Mouse (Mus musculus) megakaryocyte, adult 5-6 weeks (primary cell): ENCODE measurements around the gene Smap2. TPM values are rescaled to one million over a fixed set of nuclear protein-coding genes. Genes with fewer than 3 reads are reported as not detected.

Experiments used
- ATAC-seq: 2 replicates; pipeline ENCODE4 v1.8.0; 2016; ENCODE audit warnings: mild to moderate bottlenecking, inconsistent platforms; ENCODE audit not compliant: poor library complexity, severe bottlenecking
- total RNA-seq, 2 experiments: library from RNA; stranded (forward) in 1 of 2; stranded (reverse) in 1 of 2; fragments of 153-499, 151-499 nt in 1 of 2; fragments of 221-1000, 200-1000 nt in 1 of 2; gene quantifications; 2 replicates each; pipeline versions ENCODE4 v1.2.3 to v1.2.4; 2015 to 2017

The Smap2 gene
- total RNA-seq, 2 experiments from 2014 or later = 37.2 to 95.9 TPM

DNA sequence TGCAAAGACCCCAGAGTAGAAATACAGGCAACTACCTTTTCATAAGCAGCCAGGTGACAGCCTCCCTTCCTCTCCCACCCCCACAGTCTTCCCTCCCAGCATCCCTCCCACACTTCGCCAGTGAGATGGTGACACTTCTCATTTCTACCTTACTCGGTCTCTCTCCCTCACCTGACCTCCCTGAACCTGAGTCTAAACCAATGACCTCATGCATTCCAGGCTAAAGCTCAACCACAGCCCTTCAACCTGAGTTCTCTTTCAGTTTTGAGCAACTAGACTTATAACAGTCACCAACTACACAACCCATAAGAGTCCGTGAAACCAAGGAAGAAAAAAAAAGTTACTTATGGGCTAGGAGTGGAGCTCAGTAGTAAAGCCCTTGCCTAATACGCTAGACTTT is 29.7 kb downstream of the Smap2 start:
- ATAC-seq = no peak

DNA sequence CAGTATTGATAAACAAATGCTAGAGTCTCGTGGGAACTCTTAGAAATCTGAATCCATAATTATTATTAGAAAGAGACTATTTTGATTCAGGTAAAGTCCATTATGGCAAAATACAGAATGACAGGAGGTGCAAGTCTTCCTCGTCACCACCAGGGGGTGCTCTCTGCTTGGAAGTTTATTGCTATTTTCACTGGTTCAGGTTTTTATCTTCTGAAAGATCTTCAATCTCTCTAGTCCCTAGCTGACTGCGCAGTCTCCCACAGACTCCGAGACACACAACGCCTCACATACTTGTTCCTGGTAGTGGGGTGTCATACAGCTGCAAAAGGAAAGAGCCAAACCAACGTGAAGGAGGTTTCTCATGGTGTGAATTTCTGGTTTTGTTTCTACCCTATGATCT is 30.6 kb downstream of the Smap2 start:
- peak; percentile 91 for ATAC-seq

DNA sequence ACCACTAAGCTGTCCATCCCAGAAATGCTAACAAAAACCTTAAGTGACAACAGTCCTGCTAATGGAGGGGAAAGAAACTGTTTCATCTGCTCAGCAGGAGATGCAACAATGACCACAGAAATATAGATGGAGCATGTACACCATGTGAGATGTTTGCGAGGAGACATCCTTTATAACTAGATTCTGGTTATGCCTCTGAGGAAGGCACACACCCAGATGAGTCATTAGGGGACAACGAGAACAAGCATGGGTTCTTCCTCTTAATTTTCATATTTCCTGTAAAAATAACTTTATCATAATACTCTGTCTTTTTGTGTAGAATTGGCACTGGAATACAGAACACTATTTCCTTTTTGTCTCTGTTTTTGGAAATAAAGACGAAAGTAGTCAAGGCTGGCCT is 38.8 kb downstream of the Smap2 start:
- ATAC-seq = peak; percentile 67

DNA sequence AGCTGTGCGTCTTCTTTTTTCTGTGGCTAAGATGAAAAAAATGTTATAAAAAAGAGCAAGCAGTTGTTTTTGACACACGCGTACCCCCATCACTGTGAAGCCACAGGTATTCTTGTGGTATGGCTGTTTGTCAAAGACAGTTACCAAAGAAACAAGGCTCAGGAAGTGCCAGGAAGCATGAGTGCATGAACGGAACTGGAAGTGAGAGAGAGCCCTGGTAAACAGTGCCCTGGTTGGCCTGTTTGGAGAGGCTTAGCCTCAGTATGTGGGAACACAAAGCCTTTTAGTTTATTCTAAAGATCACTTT is 41.7 kb downstream of the Smap2 start:
- peak; percentile 60 for ATAC-seq

DNA sequence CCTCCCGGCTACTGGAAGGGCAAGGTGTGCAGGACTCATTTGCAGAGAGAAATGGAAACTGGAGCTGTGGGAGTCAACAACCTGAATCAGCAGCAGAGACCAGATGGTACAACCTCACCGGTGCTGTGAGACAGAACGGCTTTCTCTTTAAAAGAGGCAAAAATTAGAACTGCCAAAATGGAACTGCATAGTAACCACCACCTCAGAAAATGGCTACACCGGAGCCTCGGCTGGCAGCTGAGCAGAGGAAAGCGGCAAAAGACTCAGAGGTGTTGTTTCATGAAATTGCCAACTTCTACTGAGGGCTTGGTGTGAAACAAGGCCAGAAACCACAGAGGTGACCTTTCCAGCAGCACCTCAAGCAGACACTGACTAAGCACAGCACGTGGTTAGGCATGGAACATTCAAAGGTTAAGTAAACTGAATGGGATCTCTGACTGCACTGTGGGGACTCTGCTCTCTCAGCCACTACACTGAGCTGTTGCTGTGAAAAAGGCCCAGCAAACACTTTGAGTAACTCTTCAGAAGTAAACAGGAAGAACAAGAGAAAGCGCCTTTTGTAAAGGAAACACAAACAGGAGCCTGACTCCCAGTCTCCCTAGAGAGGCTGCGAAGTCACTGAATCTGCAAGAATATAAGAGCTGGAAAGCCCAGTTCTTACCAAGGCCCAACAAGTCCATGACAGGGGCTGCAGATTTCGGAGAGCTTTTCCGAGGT is 42.2 kb downstream of the Smap2 start:
- peak; percentile 54 for ATAC-seq

DNA sequence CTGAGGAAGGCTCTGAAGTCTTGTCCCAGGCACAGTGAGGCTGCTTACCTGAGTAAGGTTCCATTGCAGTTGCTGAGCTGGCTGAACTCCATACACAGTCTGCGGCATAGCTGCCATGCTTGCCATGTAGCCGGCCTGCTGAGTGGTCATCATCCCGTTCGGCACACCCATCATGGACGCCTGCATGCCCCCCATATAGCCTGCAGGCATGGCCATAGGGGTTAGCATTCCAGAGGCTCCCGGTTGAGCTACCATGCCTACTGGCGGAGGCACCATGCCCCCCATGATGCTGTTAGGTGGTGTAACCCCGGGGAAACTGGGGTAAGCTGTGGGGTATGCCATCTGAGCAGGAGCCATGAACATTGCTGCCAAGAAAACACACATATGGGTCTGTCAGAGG is 45.2 kb downstream of the Smap2 start:
- ATAC-seq = no peak

DNA sequence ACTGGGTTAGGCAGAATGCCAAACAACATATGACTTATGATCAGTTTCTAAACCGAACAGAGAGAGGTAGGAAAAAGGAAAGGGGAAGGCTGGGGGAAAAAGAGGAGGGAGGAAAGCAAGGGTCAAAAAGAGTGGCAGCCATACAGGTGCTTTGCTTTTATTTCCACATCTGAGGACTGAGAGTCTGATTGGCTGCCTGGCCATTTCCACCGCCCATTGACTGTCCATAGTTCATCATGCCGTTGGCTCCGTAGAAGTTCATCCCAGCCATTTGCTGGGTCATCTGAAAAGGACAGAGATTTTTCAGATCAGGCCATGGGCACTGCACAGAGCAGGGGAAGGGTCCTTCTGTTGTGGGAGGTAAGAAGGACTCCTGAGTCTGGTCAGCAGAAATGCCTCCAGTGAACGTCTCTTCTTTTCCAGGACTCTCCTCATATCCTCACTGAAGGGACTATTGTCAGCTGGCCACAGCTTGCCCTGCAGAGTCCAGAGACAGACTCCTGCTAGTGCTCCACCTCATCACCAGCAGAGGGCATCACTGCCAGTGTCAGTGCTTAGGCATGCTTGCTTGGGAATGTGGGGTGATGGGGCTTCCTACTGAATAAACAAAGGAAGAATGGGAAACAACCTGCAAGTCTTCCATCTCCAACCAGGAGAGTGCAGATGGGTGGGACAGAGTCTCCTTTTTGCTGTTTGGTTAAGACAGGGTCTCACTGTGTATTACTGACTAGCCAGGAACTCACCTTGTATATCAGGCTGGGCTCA is 47.5 kb downstream of the Smap2 start:
- peak; percentile 48 for ATAC-seq

DNA sequence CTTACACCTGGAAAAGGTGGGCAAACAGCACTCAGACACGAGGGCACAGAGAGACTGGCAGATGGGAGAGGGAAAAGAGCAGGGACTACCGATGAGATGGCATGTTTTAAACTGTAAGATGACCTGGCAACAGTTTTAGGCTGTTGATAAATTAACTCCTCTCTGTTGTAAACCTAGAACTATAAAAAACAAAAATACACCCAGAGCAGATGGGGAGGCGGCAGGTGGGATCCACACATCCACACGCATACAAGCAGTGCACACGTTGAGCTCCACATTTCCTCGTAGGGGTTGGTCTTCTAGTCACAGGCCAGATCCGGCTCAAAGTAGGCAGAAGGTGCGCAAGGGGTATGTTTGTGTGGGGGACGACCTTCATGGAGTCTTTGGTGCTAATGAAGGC is 48.6 kb downstream of the Smap2 start:
- no peak for ATAC-seq

DNA sequence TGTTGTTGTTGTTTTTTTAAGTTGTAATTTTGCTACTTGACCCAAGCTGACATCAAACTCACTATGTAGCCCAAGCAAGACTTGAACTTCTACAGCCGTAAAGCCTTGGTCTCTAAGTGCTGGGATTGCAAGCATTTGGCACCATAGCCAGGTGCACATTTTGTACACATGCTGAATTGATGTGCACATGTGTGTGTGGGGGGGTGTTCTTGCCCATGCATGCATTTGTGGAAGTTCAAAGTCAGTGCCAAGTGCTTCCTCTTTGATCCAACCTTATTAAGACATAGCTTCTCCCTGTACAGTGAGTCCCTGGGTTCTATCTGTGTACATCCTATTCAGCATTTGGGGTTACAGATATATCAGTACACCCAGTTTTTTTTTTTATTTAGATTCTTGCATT is 61.5 kb downstream of the Smap2 start:
- peak; percentile 22; the same call in 1 of the 2 replicates for ATAC-seq

DNA sequence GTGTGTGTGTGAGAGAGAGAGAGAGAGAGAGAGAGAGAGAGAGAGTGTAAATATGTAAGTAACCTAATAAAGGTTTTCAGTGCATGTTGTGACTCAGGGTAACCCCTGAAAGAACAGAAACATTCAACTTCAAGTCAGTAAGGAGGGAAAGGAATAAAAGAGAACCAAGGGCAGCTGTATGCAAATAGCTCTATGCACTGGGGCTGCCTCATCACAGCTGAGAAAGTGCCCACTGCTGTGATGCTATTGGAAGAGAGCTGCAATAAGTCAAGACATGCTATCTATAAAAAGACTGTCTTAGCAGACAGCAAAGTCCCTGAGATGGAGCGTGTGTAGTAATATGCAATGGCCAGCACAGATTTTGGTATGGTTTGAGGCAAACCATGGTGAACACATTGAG is 63.4 kb downstream of the Smap2 start:
- ATAC-seq = no peak

DNA sequence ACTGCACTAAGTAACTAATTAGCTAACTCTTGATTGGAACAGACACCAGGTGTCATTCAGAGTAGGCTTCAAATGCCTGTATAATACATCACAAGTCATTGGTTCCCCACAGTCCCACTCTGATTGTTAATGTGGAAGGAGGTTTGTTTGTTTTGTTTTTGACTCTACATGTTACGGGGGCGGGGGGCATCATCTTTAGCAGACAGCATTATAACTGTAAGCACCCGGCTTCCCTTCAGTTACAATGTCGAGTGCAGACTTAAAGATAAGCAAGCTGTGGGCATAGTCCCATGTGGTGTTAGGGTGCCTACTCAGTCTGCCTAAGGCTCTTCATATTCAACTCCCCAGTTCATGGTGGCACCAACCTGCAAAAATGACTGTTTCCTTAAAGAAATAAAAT is 64.0 kb downstream of the Smap2 start:
- no peak for ATAC-seq

DNA sequence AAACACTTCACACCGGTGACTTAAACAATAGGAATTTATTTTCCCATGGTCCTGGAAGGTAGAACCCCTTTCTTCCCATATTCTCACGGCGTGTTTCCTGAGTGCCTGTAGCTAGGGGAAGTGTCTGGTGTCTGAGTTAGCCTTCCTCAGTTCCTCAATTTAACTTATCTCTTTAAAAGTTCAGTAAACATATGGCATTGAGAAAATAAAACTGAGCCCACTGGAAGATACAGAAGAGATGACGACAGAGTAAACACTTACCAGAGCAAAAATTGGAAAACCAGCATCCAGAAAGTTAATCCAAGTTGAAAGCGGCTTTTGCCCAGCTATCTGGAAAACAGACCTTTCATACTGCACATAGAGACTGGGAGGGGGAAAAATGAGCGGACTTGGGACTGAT is 64.9 kb downstream of the Smap2 start:
- ATAC-seq = peak; percentile 39

DNA sequence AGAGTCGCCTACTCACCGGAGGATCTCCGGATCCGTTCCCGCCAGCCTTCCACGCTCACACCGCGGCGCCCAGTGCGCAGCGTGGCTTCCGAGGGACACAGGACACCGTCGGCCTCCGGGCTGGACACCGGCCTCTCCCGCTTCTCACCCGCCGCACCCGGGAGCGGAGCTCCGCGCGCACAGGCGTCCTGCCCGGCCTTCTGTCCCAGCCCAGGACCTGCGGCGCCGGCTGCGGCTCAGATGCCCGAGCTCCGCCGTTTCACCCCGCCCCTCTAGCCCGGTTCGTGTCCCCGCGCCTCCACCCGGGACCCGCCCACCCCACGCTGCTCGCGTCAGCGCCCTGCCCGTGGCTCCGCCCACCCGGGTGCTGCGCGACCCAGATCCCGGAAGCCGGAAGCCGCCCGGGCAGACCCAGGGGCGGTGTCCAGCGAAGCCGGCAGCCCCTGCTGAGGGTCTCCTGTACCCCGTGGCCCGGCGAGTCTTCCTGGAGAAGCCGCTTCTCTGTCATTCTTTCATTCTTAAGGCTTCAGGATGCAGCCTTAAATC is 65.5 kb downstream of the Smap2 start, which contains the start of gene Zfp69:
Gene Zfp69 (minus strand): TSS at position 272 of the 546 bp plus-strand sequence.
- ATAC-seq = peak; percentile 92

DNA sequence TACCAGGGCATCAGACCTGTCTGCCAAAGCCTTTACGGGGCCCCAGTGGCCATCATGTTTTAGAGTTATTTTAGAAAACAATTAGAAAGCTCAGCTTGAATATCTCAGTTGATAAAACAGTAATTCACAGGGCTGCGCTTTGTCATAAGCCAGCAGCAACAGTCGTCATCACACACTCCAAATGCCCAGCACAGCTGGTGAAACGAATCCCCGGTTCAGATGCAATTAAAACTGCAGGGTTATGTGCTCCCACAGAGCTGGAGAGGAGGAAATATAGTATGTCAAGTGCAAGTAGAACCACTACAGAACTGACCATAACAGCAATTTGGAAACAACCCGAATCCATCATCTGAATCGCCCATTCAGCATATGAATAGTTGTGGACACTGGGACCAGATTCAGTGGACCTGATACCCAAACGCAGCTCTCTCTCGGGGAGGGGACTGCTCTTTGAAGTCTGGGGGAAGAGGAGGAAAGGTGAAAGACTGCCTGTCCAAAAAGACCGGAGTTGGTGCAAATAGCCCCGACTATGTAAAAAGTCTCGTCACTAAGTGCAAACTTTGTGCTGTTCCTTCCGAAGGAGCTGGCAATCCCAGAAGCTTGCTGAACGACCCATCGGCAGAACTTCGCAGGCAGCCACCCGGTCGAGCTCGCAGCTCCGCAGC is 66.2 kb downstream of the Smap2 start:
- ATAC-seq = no peak

DNA sequence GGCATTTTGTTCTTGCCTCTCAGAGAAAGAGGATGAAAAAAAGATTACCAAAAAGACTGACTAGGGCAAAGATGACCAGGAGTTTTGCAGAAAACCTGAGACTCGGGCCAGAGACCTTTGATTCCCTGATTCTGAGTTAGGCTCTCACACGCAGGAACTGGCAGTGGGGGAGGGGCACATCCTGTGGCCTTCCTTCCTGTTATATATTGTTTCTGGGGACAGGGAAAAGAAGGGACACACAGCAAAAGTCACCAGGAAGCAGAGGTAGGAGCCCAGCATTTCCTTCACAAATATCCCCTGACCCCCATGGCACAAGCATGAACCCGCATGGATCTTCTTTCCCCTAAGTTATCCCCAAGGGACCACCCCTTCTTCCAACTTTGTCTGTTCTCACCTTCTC is 68.1 kb downstream of the Smap2 start:
- no peak for ATAC-seq

DNA sequence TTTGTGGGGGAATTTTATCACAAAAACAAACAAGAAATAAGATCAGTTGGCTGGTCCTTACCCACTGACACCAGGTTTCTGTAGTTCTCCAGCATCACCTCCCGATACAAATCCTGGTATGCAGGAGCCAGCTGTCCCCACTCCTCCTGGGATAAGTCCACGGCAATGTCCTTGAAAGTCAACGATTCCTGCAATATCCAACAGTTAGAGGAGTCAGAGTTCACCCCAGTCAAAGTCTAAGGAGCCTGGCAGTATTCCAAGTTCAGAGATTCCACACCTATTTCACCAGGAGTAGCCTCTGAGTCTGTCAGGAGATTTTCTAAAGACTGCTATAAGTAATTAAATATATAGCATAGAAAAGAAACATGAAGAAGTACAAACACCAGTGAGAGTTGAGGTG is 82.0 kb downstream of the Smap2 start:
- ATAC-seq = no peak

DNA sequence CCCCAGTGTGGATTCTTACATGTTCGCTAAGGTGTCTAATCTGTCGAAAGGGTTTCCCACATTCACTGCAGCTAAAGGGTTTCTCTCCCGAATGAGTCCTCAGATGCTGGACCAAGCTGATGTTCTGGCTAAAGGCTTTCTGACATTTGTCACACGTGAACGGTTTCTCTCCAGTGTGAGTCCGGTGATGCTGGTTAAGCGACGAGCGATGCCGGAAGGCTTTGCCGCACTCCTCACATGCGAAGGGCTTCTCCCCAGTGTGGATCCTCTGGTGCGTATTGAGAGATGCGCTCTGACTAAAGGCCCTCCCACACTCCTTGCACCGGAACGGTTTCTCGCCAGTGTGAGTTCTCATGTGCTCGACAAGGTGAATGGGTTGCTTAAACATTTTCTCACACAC is 86.3 kb downstream of the Smap2 start:
- ATAC-seq = no peak

DNA sequence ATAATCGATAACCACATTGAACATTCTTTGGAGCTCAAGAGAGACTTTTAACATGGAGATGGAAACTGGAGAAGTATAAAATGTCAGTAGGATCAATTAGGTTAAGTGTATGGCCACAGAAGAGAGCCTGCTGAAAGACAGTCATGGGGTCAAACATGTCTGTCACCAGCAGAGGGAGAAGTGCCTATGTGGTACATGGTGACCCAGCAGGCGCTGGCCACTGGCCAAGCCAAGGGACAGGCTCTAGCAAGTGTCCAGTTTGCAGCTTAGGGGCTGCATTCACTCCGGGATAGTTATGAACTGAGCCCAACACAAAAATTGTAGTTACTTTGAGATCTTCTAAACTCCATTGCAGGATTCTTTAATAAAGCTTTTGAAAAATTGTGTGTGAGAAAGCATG is 88.4 kb downstream of the Smap2 start:
- no peak for ATAC-seq

DNA sequence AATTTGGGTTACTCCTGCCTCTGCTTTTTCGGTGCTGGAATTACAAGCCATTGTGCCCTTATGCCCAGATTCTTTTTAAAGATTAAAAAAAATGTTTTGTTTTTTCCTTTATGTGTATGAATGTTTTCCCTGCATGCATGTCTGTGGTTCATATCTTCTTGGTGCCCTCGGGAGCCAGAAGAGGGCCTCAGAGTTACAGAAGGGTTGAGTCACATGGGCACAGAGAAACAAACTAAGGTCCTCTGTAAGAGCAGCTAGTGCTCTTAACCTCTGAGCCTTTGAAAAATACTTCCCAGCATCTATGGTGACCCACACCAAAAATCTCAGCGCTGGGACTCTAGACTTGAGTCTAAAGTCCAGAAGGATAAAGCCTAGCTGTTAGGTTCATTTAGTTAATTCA is 91.7 kb downstream of the Smap2 start:
- peak; percentile 52 for ATAC-seq

DNA sequence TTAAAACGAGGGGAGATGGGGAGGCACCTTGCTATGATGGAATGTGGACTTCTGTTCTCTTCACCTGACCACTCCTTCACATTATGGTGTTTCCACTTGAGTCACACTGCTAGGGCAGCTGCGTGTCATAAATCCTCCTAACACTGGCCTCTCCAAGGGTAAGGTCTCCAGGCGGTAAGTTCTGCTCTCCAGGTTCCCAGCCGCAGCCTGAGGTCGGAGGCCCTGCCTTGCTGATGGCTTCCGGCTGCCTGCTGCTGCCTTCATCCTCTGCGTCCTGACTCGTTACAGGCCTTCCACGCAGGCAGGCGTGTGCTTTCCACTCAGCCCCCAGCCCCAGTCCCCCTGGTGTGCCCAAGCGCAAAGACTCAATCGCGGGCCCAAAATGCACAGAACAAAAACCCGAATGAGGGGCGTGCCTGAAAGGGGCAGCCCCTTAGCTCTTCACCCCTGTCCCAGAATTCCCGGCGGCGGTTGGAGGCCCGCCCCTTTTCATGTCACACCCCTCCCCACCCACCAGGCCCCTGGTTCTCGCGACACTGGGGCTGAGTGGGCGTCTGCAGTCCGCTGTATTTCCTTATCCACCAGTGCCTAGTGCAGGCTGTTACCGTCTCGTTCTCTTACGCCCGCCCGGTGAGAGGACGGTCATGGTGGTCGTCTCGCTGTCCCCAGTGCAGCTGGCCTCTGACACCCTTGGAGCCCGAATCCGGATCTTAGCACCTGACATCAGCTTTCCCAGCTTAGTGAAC is 92.3 kb downstream of the Smap2 start, which contains the start of gene Exo5:
Gene Exo5 (minus strand): TSS at position 464 of the 746 bp plus-strand sequence.
- ATAC-seq = peak; percentile 94

DNA sequence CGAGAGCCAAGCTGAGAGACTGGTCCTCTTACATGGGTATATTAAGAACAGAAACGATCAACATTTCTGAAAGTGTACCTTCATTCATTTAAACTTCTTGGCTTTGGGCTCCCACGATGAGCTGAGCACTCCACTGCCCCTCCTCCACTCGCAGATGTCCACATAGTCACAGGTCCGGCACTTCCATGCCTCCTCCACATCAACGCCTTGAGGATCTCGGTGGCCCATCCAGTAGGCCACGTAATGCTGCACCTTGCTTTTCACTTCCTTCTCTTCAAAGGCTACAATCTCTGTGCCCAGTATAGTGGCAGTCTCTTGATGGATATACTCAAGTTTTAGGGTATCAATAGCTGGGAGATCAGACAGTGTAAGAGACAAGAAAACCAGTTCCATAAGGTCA is 95.6 kb downstream of the Smap2 start:
- no peak for ATAC-seq
